ENCODE assay signal across 7 mouse cellular contexts in genomic region chr11:84818961-84819692, GRCm38 (mm10). TPM values are rescaled to one million over a fixed set of nuclear protein-coding genes. Genes with fewer than 3 reads are reported as not detected.
DNase-seq lines count a peak whose midpoint lies in the region; ATAC-seq lines count a peak whose summit lies in the region.

Mrm1 (minus strand) TSS chr11:84819515.

- peak within 1 kb of the TSS; percentile 70 for H3K4me3 ChIP-seq in embryonic facial prominence, embryonic 12.5 days
- peak within 1 kb of the TSS; percentile 71 for H3K4me3 ChIP-seq in limb, embryonic 11.5 days (ENCODE audit: low read depth, low read length)
- peak within 1 kb of the TSS; percentile 61 for H3K4me3 ChIP-seq in midbrain, embryonic 14.5 days (replicated peaks; ENCODE audit: low read depth, low read length)

- no peaks in the 10 kb centered on the region for H3K27me3 ChIP-seq in embryonic facial prominence, embryonic 12.5 days
- no peaks in the 10 kb centered on the region for H3K27me3 ChIP-seq in limb, embryonic 11.5 days (ENCODE audit: control insufficient read depth, insufficient read depth, low read length)
- no peaks in the 10 kb centered on the region for H3K27me3 ChIP-seq in midbrain, embryonic 14.5 days (ENCODE audit: control insufficient read depth, insufficient read depth, low read length)

- peak within 1 kb of the TSS; percentile 61 for H3K9ac ChIP-seq in embryonic facial prominence, embryonic 12.5 days
- peak within 1 kb of the TSS; percentile 70 for H3K9ac ChIP-seq in limb, embryonic 11.5 days (ENCODE audit: low read length)
- H3K9ac ChIP-seq in midbrain, embryonic 14.5 days (replicated peaks; ENCODE audit: low read length): peak within 1 kb of the TSS; percentile 67

- peaks cover 3% of the 10 kb centered on the region; the same call in 1 of the 2 replicates for H3K4me1 ChIP-seq in embryonic facial prominence, embryonic 12.5 days
- H3K4me1 ChIP-seq in limb, embryonic 11.5 days (ENCODE audit: control insufficient read depth, insufficient read depth, low read length): no peaks in the 10 kb centered on the region
- H3K4me1 ChIP-seq in midbrain, embryonic 14.5 days (ENCODE audit: control insufficient read depth, insufficient read depth, low read length): peaks cover 3% of the 10 kb centered on the region; the same call in 1 of the 2 replicates

- H3K36me3 ChIP-seq in embryonic facial prominence, embryonic 12.5 days: no peaks in the 10 kb centered on the region
- no peaks in the 10 kb centered on the region for H3K36me3 ChIP-seq in limb, embryonic 11.5 days (ENCODE audit: control insufficient read depth, insufficient read depth, low read length)
- H3K36me3 ChIP-seq in midbrain, embryonic 14.5 days (ENCODE audit: control insufficient read depth, insufficient read depth, low read length): no peaks in the 10 kb centered on the region

- H3K27ac ChIP-seq in embryonic facial prominence, embryonic 12.5 days: peak within 1 kb of the TSS; percentile 58; the same call in 1 of the 2 replicates
- H3K27ac ChIP-seq in limb, embryonic 11.5 days (replicated peaks; ENCODE audit: low read depth, low read length): no peak within 1 kb of the TSS
- H3K27ac ChIP-seq in midbrain, embryonic 14.5 days (replicated peaks; ENCODE audit: low read depth, low read length): 0 out of 2 replicates have a peak within 1 kb of the TSS, but pooled peaks have one; percentile 45

- H3K4me2 ChIP-seq in embryonic facial prominence, embryonic 12.5 days (replicated peaks): peak within 1 kb of the TSS; percentile 98
- H3K4me2 ChIP-seq in limb, embryonic 11.5 days (ENCODE audit: low read depth, severe bottlenecking): peak within 1 kb of the TSS; percentile 94
- H3K4me2 ChIP-seq in midbrain, embryonic 14.5 days (ENCODE audit: low read length): peak within 1 kb of the TSS; percentile 97

- peak; percentile 70 for ATAC-seq in embryonic facial prominence, embryonic 12.5 days (ENCODE audit: insufficient number of reproducible peaks, insufficient read depth, low FRiP score, low TSS enrichment)
- ATAC-seq in limb, embryonic 11.5 days (ENCODE audit: insufficient number of reproducible peaks, low FRiP score, low TSS enrichment, low read depth): peak; percentile 76
- ATAC-seq in midbrain, embryonic 14.5 days (ENCODE audit: low FRiP score, low TSS enrichment): peak; percentile 87

- H3K9me3 ChIP-seq in embryonic facial prominence, embryonic 12.5 days: no peaks in the 10 kb centered on the region
- H3K9me3 ChIP-seq in limb, embryonic 11.5 days (ENCODE audit: control insufficient read depth, low read length): no peaks in the 10 kb centered on the region
- no peaks in the 10 kb centered on the region for H3K9me3 ChIP-seq in midbrain, embryonic 14.5 days (ENCODE audit: control insufficient read depth, low read length)

- peak; percentile 96 for DNase-seq in adrenal gland, postnatal 25 days
- DNase-seq in heart, adult 11 months: peak; percentile 100
- DNase-seq in kidney, adult 18-20 months: peak; percentile 97
- DNase-seq in limb, embryonic 11.5 days (ENCODE audit: low spot score): peak; percentile 94
- DNase-seq in midbrain, embryonic 14.5 days: peak; percentile 92
- DNase-seq in spleen, adult 18-20 months: peak; percentile 92 to 95

- WGBS in embryonic facial prominence, embryonic 12.5 days: under 1% methylated on average over 55 of the region's 55 CpGs
- under 1% methylated on average over 55 of the region's 55 CpGs for WGBS in limb, embryonic 11.5 days
- WGBS in midbrain, embryonic 14.5 days: under 1% methylated on average over 55 of the region's 55 CpGs

RNA-seq across cellular contexts. Expression of gene Mrm1, which starts in this region (rescaled TPM):
- total RNA-seq in adrenal gland, postnatal 25 days (2021): 16.9 and 21.8 TPM in 2 replicates
- polyA plus RNA-seq in embryonic facial prominence, embryonic 12.5 days (2016; fragmentation: Nextera tagmentation; extraction: Ambion mirVana): 8.1 and 8.8 TPM in 2 replicates
- 5.9 and 8.1 TPM in 2 replicates for polyA plus RNA-seq in limb, embryonic 11.5 days (2014; fragmentation: Nextera tagmentation; extraction: Ambion mirVana)
- polyA plus RNA-seq in midbrain, embryonic 14.5 days (2014; fragmentation: Nextera tagmentation; extraction: Ambion mirVana): 8.5 and 11.9 TPM in 2 replicates
